Mouse (Mus musculus) pancreas, adult 10 weeks (tissue): ENCODE results near the gene Clec4a1. TPM values are rescaled to one million over a fixed set of nuclear protein-coding genes. Genes with fewer than 3 reads are reported as not detected.

ENCODE experiments used
- polyA plus RNA-seq: library from polyadenylated mRNA; stranded (reverse); fragments of 350-450 nt; fragmentation: Illumina TruSeq; extraction: RNeasy Lipid Tissue Mini Kit (QIAGEN cat#74804); gene quantifications from one replicate; pipeline ENCODE4 v1.2.3, GENCODE M21; 2015; ENCODE audit warnings: low read depth, low replicate concordance; ENCODE audit not compliant: insufficient read depth

Gene Clec4a1
- polyA plus RNA-seq: 1.3 TPM

DNA sequence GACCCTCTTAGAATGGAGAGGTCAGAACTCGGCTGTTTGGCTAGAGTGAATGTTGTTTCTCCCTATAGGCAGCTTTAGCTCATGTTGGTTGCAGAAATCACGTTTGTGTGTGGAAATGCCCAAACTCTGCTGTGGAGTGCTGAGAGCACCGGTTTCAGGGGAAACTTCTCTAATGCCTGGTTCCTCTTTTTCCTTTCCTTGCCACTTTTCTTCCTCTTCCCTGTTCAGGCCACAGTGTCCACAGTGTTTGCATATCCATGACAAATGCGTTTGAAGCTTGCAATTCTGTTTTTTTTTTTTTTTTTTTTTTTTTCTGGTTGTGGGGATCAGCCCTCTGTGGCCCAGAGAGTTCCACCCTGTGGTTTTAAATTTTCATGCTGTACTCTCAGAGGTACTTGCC, at the start of gene Clec4a1:
TSS of gene Clec4a1 (plus strand) at position 398 of the 400 bp plus-strand sequence.

GRCm38 (mm10) chr6:122873871-122874719, 47.6 kb upstream of the Clec4a1 start, which contains the start of gene Necap1:
Gene Necap1, plus strand, starts transcription at chr6:122874474.

GRCm38 (mm10) chr6:122952401-122952800, 30.8 kb downstream of the Clec4a1 start, which contains the start of gene Clec4a3:
Gene Clec4a3, plus strand, starts transcription at chr6:122952515.

Other genes starting within 250 kb of the Clec4a1 start
- gene Nanog, start 214.4 kb upstream of the Clec4a1 start, polyA plus RNA-seq: not detected
- gene Slc2a3, start 120.2 kb upstream of the Clec4a1 start, polyA plus RNA-seq: 0.66 TPM
- gene Foxj2, start 101.9 kb upstream of the Clec4a1 start, polyA plus RNA-seq: 5.9 TPM
- gene C3ar1, start 65.7 kb upstream of the Clec4a1 start, polyA plus RNA-seq: 1.1 TPM
- 10.5 TPM for gene Necap1, start 47.4 kb upstream of the Clec4a1 start, polyA plus RNA-seq
- gene Clec4a3, start 30.7 kb downstream of the Clec4a1 start, polyA plus RNA-seq: 2.5 TPM
- gene Clec4a4, start 68.5 kb downstream of the Clec4a1 start, polyA plus RNA-seq: not detected
- gene Clec4b1, start 128.1 kb downstream of the Clec4a1 start, polyA plus RNA-seq: not detected
- gene Clec4a2, start 184.6 kb downstream of the Clec4a1 start, polyA plus RNA-seq: 1.5 TPM